Mouse (Mus musculus) testis, adult 2 months (tissue): ENCODE measurements at regions not wholly inside any gene's neighbourhood (a gene's known extent, or its start where the extent isn't known, plus 50 kb on each side); places are given as distances from the start of the nearest gene placed in this dataset.
A peak's percentile ranks its signal among the peaks of the same experiment; 100 is the strongest.

Experiments
- H3K27ac ChIP-seq: fragments of 200-500 bp; 2 replicates; pipeline ENCODE4 v1.5.1; 2012; ENCODE audit warnings: low read depth, low read length; ENCODE audit not compliant: control insufficient read depth, insufficient read depth
- H3K27me3 ChIP-seq: fragments of 200-500 bp; 2 replicates; pipeline ENCODE4 v1.6.1; 2012; ENCODE audit warnings: mild to moderate bottlenecking, low read length, moderate library complexity; ENCODE audit not compliant: control insufficient read depth, insufficient read depth
- H3K36me3 ChIP-seq: fragments of 200-500 bp; 2 replicates; pipeline ENCODE4 v1.6.1; 2012; ENCODE audit warnings: mild to moderate bottlenecking, low read length; ENCODE audit not compliant: control insufficient read depth, insufficient read depth
- H3K4me1 ChIP-seq: fragments of 200-500 bp; 2 replicates; pipeline ENCODE4 v1.6.1; 2012; ENCODE audit warnings: low read length; ENCODE audit not compliant: control insufficient read depth, insufficient read depth
- H3K4me3 ChIP-seq: fragments of 200-500 bp; 2 replicates; pipeline ENCODE4 v1.5.1; 2012; ENCODE audit warnings: low read depth, mild to moderate bottlenecking, low read length, moderate library complexity, mixed read lengths; ENCODE audit not compliant: control insufficient read depth
- CTCF ChIP-seq: fragments of 200-500 bp; IDR thresholded peaks from 2 replicates; pipeline ENCODE4 v1.5.1; 2012; ENCODE audit warnings: low read depth, mild to moderate bottlenecking, inconsistent platforms, low read length, moderate library complexity; ENCODE audit not compliant: control insufficient read depth, insufficient read depth, insufficient replicate concordance
- POLR2A ChIP-seq: fragments of 200-500 bp; IDR thresholded peaks from 2 replicates; pipeline ENCODE4 v1.6.1; 2012; ENCODE audit warnings: low read depth, mild to moderate bottlenecking, inconsistent platforms, low read length, moderate library complexity; ENCODE audit not compliant: control insufficient read depth

DNA sequence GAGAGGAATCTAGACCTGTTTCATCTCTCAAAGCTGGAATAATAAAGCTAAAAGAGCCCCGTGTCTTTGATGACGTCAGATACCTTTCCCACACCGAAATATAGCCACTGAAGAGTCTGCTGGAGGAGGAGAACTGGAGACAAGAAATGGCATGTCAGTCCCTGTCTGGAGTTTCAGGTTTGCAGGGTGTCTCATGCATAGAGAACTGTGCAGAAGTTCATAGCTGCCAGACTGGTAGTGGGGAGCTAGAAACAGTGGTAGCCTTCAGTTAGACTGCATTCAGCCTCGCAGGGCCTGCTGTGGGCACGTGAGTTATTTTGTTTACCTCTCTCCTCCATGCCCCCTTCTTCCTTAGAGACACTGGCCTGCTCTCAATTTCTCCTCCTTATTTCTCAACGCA lies 127.5 kb upstream of the Irx4 start:
- H3K4me3 ChIP-seq, result no peak overlapping the region
- no peak overlapping the region for H3K27ac ChIP-seq
- H3K36me3 ChIP-seq, result no peaks in the 10 kb centered on the region
- TF ChIP-seq CTCF, result no peak
- no peak for TF ChIP-seq POLR2A
- H3K4me1 ChIP-seq, result no peaks in the 10 kb centered on the region
- H3K27me3 ChIP-seq, result no peaks in the 10 kb centered on the region

DNA sequence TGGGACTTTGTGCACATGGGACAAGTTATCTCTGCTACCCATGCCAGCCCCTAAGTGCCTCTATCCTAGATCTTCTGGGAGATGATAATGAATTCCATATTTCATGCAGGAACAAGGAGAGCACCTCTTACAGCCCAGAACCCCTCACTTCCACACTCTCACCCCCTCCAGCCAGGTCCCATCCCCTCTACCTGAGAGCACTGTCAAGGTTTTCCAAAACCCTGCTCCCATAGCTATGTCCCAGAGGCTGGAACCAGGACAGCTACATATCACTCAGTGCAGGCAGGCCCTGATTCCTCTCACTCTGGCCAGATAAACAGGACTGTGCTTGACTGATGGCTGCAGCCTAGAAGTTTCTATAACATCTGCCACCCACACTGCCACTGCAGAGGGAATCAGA lies 125.3 kb upstream of the Irx4 start:
- no peaks in the 10 kb centered on the region for H3K27me3 ChIP-seq
- H3K36me3 ChIP-seq, result no peaks in the 10 kb centered on the region
- H3K4me3 ChIP-seq, result no peak overlapping the region
- no peaks in the 10 kb centered on the region for H3K4me1 ChIP-seq
- no peak overlapping the region for H3K27ac ChIP-seq
- TF ChIP-seq POLR2A, result no peak
- TF ChIP-seq CTCF, result no peak

DNA sequence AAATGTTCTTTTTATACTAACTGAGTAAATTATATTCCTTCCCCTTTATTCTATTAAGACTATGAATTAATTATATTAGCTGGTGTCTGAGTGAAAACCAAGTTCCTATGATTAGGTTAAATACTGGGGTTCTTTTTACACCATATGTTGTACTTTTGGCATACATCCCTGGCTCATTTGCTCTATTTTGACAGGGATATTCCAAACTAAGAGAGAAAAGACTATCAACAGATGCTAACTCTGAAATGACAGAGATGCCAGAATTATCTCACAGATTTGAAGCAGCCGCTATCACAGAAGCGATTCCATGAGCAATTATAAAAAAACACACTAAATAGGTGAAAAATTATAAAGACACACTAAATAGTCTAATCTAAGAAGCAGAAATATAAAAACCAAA lies 119.0 kb upstream of the Irx4 start:
- TF ChIP-seq CTCF, result no peak
- TF ChIP-seq POLR2A, result no peak
- no peaks in the 10 kb centered on the region for H3K27me3 ChIP-seq
- H3K27ac ChIP-seq, result no peak overlapping the region
- H3K36me3 ChIP-seq, result no peaks in the 10 kb centered on the region
- no peak overlapping the region for H3K4me3 ChIP-seq
- H3K4me1 ChIP-seq, result no peaks in the 10 kb centered on the region

DNA sequence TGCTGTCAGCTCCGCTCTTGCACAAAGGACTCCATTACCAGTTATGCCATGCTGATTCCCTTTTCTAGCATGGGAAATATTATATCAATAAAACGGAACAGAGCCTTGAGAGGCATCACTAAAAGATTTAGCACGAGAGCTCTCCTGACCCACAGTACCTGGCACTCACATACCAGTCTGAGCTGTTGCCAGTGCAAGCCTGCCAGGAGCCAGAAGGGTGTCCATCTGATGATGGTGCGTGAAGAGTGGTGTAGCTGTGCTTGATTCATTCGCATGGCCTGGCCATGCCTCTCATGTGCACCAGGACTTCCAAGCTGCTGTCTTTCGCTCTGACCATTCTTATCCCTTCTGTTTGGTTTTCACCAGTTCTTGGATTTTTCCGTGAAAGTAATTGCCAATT lies 102.3 kb upstream of the Irx4 start:
- no peak overlapping the region for H3K4me3 ChIP-seq
- no peak overlapping the region for H3K27ac ChIP-seq
- H3K4me1 ChIP-seq, result 0 out of 2 replicates have a peak, but pooled peaks cover 2% of the 10 kb centered on the region
- H3K27me3 ChIP-seq, result no peaks in the 10 kb centered on the region
- TF ChIP-seq CTCF (no peak), POLR2A (no peak)
- no peaks in the 10 kb centered on the region for H3K36me3 ChIP-seq

- H3K36me3 ChIP-seq, result no peaks in the 10 kb centered on the region
- 0 out of 2 replicates have a peak, but pooled peaks cover 2% of the 10 kb centered on the region for H3K4me1 ChIP-seq
- no peak overlapping the region for H3K4me3 ChIP-seq
- no peak overlapping the region for H3K27ac ChIP-seq
- TF ChIP-seq CTCF, result 0 out of 2 replicates have a peak, but pooled peaks have one; percentile 0
- TF ChIP-seq POLR2A, result no peak
- no peaks in the 10 kb centered on the region for H3K27me3 ChIP-seq
Observed at GRCm38 (mm10) chr13:73159454-73159853, 100.8 kb upstream of the Irx4 start.

DNA sequence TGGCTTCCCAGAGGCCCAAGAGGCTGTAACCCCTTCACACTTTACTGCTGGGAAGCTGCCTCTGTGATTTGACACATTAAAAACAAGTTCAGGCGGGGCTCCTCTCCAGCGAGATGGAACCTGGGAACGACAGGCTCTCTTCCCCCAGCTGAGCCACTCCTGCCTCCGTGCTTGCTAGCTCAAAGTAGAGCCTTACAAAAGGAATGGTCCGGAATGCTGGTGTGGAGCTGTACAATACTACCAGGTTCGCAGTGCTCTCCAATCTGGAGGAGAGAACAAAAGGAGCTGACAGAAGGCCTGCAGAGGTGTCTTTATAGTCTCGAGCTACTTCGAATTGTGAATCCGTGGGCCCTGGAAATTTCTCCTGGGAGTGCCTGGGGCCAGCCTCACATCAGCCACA lies 100.4 kb upstream of the Irx4 start:
- Histone ChIP-seq H3K27ac (no peak overlapping the region), H3K4me3 (no peak overlapping the region), H3K27me3 (no peaks in the 10 kb centered on the region), H3K36me3 (no peaks in the 10 kb centered on the region), H3K4me1 (0 out of 2 replicates have a peak, but pooled peaks cover 2% of the 10 kb centered on the region)
- no peak for TF ChIP-seq CTCF
- no peak for TF ChIP-seq POLR2A

- TF ChIP-seq CTCF (peak; percentile 95), POLR2A (no peak)
- no peak overlapping the region for H3K27ac ChIP-seq
- H3K36me3 ChIP-seq, result no peaks in the 10 kb centered on the region
- H3K4me1 ChIP-seq, result 0 out of 2 replicates have a peak, but pooled peaks cover 2% of the 10 kb centered on the region
- H3K27me3 ChIP-seq, result no peaks in the 10 kb centered on the region
- H3K4me3 ChIP-seq, result no peak overlapping the region; the same call in 1 of the 2 replicates
Observed at GRCm38 (mm10) chr13:73160289-73160688, 100.0 kb upstream of the Irx4 start.

DNA sequence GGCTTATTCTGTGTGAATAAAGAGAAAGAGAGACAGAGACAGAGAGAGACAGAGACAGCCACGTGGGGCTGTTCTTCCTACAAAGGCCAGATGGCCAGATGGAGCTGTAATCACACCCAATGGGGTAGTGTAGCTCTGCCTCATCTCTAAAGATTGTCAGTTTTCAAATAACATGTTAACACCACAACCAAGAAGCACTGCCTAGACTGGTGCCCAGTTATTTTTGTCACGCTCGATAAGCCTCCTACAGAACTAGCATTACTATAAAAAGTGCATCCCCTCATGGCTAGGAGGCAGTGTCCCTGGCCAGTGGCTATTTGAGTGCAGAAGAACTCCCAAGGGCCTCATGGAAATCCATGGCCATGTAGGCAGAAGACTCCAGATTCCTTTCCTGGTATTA lies 90.0 kb upstream of the Irx4 start:
- Histone ChIP-seq H3K4me1 (no peaks in the 10 kb centered on the region), H3K27me3 (no peaks in the 10 kb centered on the region), H3K27ac (no peak overlapping the region), H3K36me3 (no peaks in the 10 kb centered on the region), H3K4me3 (no peak overlapping the region)
- TF ChIP-seq POLR2A (no peak), CTCF (no peak)
